Mouse (Mus musculus) myocyte (in vitro differentiated cells): Measurements from ENCODE around the gene Pip5kl1. TPM values are rescaled to one million over a fixed set of nuclear protein-coding genes. Genes with fewer than 3 reads are reported as not detected.

ENCODE experiments used
- H3K27me3 ChIP-seq: one replicate; pipeline ENCODE4 v1.6.1; 2011; ENCODE audit not compliant: control insufficient read depth, insufficient read depth, insufficient read length
- H3K36me3 ChIP-seq: one replicate; pipeline ENCODE4 v1.6.1; 2011; ENCODE audit not compliant: control insufficient read depth, insufficient read depth
- H3K4me2 ChIP-seq: one replicate; pipeline ENCODE4 v1.6.1; 2011; ENCODE audit warnings: low read depth, control low read depth
- H3K4me3 ChIP-seq: one replicate; pipeline ENCODE4 v1.5.1; 2011; ENCODE audit warnings: mild to moderate bottlenecking, control low read depth, moderate library complexity
- H3K79me2 ChIP-seq: one replicate; pipeline ENCODE4 v1.6.1; 2011; ENCODE audit not compliant: control insufficient read depth, insufficient read depth
- H3ac ChIP-seq: one replicate; pipeline ENCODE4 v1.6.1; 2011; ENCODE audit not compliant: control insufficient read depth, insufficient read length
- CEBPB ChIP-seq: IDR thresholded peaks from 2 replicates; pipeline ENCODE4 v1.6.1; 2011; ENCODE audit warnings: mild to moderate bottlenecking, moderate library complexity; ENCODE audit not compliant: poor library complexity, insufficient read depth, severe bottlenecking
- E2F4 ChIP-seq: IDR thresholded peaks from one replicate; pipeline ENCODE4 v1.6.1; 2011; ENCODE audit warnings: mild to moderate bottlenecking, control low read depth, moderate library complexity; ENCODE audit not compliant: insufficient read depth
- MAX ChIP-seq: IDR thresholded peaks from one replicate; pipeline ENCODE4 v1.6.1; 2011; ENCODE audit warnings: low read depth, mild to moderate bottlenecking, control low read depth
- MYOD1 ChIP-seq, 3 experiments: IDR thresholded peaks; one replicate each; pipeline ENCODE4 v1.6.1; 2011; ENCODE audit warnings: control low read depth in 2 of 3, low read depth in 2 of 3, mild to moderate bottlenecking in 2 of 3, moderate library complexity in 1 of 3; ENCODE audit not compliant: insufficient read length in 2 of 3, control insufficient read depth in 1 of 3
- MYOG ChIP-seq, 3 experiments: IDR thresholded peaks; one replicate each; pipeline ENCODE4 v1.6.1; 2011; ENCODE audit warnings: control low read depth in 2 of 3, low read depth in 2 of 3, mild to moderate bottlenecking in 2 of 3; ENCODE audit not compliant: insufficient read length in 2 of 3, control insufficient read depth in 1 of 3, insufficient read depth in 1 of 3
- POLR2A ChIP-seq: IDR thresholded peaks from one replicate; pipeline ENCODE4 v1.6.1; 2011; ENCODE audit warnings: low read depth, mild to moderate bottlenecking, control low read depth, moderate library complexity; ENCODE audit not compliant: insufficient read length
- POLR2AphosphoS2 ChIP-seq: IDR thresholded peaks from one replicate; pipeline ENCODE4 v1.6.1; 2011; ENCODE audit warnings: low read depth, control low read depth; ENCODE audit not compliant: insufficient read length
- REST ChIP-seq: IDR thresholded peaks from one replicate; pipeline ENCODE4 v1.6.1; 2011; ENCODE audit warnings: mild to moderate bottlenecking, control low read depth, moderate library complexity; ENCODE audit not compliant: insufficient read depth, insufficient read length
- SRF ChIP-seq: IDR thresholded peaks from one replicate; pipeline ENCODE4 v1.6.1; 2011; ENCODE audit warnings: low read depth; ENCODE audit not compliant: control insufficient read depth, insufficient read length
- TCF12 ChIP-seq: IDR thresholded peaks from one replicate; pipeline ENCODE4 v1.6.1; 2011; ENCODE audit warnings: mild to moderate bottlenecking, control low read depth; ENCODE audit not compliant: poor library complexity, insufficient read depth, severe bottlenecking
- TCF3 ChIP-seq: IDR thresholded peaks from one replicate; pipeline ENCODE4 v1.6.1; 2011; ENCODE audit warnings: low read depth, control low read depth; ENCODE audit not compliant: insufficient read length
- USF1 ChIP-seq: IDR thresholded peaks from one replicate; pipeline ENCODE4 v1.6.1; 2011; ENCODE audit warnings: low read depth, mild to moderate bottlenecking, control low read depth, moderate library complexity
- polyA plus RNA-seq: library from polyadenylated mRNA; unstranded; fragments of >200 nt; fragmentation: generic; extraction: Trizol; gene quantifications from one replicate; pipeline ENCODE4 v1.2.1, GENCODE M21; 2012; ENCODE audit warnings: missing spikeins

Pip5kl1 gene
- polyA plus RNA-seq, 1 experiment: 0.10 TPM

DNA sequence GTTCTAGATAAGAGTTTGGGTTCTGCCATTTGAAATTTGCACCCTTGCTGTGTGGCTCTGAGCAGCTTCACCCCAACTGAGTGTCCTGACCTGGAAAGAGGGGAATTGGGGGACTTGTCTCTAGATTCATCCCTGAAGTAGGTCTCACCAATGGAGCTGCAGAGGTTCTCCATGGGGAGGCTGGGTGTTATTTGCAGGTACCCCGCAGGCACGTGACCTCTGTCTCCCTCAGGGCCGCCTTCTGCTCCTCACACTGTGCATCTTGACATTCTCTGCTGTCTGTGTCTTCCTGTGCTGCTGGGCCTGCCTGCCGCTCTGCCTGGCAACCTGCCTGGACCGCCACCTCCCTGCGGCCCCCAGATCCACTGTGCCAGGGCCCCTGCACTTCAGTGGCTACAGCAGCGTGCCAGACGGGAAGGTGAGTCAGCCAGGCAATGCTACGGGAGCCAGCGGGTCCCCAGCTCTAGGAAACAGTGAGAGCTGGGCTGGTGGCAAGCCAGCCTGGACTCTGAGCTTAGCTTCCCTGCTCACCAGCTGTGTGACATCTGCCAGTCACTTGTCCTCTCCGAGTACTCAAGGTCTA is 14.7 kb downstream of the Pip5kl1 start:
- TF ChIP-seq USF1 (peak; percentile 52), POLR2A (peak; percentile 29), MYOD1 (IDR thresholded peaks at IDR 0.05; ENCODE audit: control insufficient read depth in 1 of 3, insufficient read length in 2 of 3, low read depth in 2 of 3) (peak in 1 of 3 experiments; percentile 16), E2F4 (no peak)
- Histone ChIP-seq H3K4me3 (peak overlapping the region; percentile 84), H3K36me3 (peaks cover 6% of the 10 kb centered on the region)

DNA sequence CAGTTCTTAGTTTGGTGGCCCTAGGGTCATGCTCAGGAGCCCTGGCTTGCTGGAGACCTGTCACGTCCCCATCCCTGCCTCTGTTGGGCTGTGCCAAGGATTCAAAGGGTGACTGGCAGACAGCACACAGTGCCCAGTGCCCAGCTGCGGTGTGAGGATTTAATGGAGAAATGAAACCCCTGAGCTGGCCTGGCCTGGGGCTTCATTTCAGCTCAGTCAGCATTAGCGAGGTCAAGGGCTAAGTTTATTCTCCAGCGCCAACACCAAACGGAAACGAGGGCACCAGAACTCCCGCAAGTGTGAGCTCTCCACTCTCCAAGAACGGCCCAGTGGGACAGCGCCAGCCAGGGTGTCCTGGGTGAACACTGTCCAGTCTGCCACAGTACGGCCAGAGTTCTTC is 15.6 kb downstream of the Pip5kl1 start:
- Histone ChIP-seq H3K79me2 (peaks cover 31% of the 10 kb centered on the region), H3ac (no peak overlapping the region), H3K27me3 (no peaks in the 10 kb centered on the region), H3K36me3 (peaks cover 15% of the 10 kb centered on the region), H3K4me3 (peak overlapping the region; percentile 84), H3K4me2 (peak overlapping the region; percentile 90)
- TF ChIP-seq TCF12 (no peak), POLR2AphosphoS2 (no peak), REST (no peak), USF1 (no peak), TCF3 (no peak), POLR2A (no peak), MYOG (IDR thresholded peaks at IDR 0.05; ENCODE audit: control insufficient read depth in 1 of 3, insufficient read depth in 1 of 3, insufficient read length in 2 of 3, low read depth in 2 of 3) (no peak), SRF (no peak), MAX (no peak), E2F4 (no peak), CEBPB (no peak), MYOD1 (IDR thresholded peaks at IDR 0.05; ENCODE audit: control insufficient read depth in 1 of 3, insufficient read length in 2 of 3, low read depth in 2 of 3) (no peak)

More for the DNA sequence above, 14.7 kb downstream of the Pip5kl1 start:
- H3K79me2 ChIP-seq: peaks cover 31% of the 10 kb centered on the region
- no peaks in the 10 kb centered on the region for H3K27me3 ChIP-seq
- no peak overlapping the region for H3ac ChIP-seq
- peak overlapping the region; percentile 90 for H3K4me2 ChIP-seq

GRCm38 (mm10) chr2:32591249-32591648 is 16.7 kb downstream of the Pip5kl1 start:
- peaks cover 18% of the 10 kb centered on the region for H3K36me3 ChIP-seq

DNA sequence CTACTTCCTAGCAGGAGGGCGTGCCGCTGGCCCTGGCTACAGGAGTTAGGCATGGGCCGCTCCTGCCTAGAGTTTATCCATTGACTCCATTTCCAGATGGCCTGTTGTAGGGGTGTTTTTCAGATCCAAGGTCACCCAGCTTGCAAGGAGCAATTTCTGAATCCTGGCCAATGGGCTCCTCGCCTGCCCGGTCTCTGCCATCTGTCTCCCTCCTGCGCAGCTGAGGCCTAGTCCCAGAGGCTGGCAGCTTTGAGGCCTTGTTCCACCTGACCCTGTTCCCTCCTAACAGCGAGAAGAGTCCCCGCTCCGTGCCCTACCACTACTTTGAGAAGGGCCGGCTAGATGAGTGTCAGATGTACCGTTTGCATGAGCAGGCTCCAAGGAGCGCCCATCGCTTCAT is 22.1 kb downstream of the Pip5kl1 start:
- no peak overlapping the region for H3K4me2 ChIP-seq
- peaks cover 5% of the 10 kb centered on the region for H3K79me2 ChIP-seq
- no peak overlapping the region for H3K4me3 ChIP-seq
- peaks cover 22% of the 10 kb centered on the region for H3K36me3 ChIP-seq
- no peaks in the 10 kb centered on the region for H3K27me3 ChIP-seq
- no peak overlapping the region for H3ac ChIP-seq
- no peak for TF ChIP-seq TCF3
- TF ChIP-seq POLR2AphosphoS2: no peak

More at GRCm38 (mm10) chr2:32591249-32591648, 16.7 kb downstream of the Pip5kl1 start:
- no peak for TF ChIP-seq CEBPB
- no peak for TF ChIP-seq E2F4
- TF ChIP-seq USF1: no peak
- no peak for TF ChIP-seq TCF3
- TF ChIP-seq REST: no peak
- no peak for TF ChIP-seq POLR2A
- no peak for TF ChIP-seq MYOD1 (IDR thresholded peaks at IDR 0.05; ENCODE audit: control insufficient read depth in 1 of 3, insufficient read length in 2 of 3, low read depth in 2 of 3)
- no peak for TF ChIP-seq MAX
- no peak for TF ChIP-seq TCF12
- Histone ChIP-seq H3K79me2 (peaks cover 31% of the 10 kb centered on the region), H3K4me3 (no peak overlapping the region), H3K4me2 (no peak overlapping the region), H3K27me3 (no peaks in the 10 kb centered on the region), H3ac (no peak overlapping the region)

DNA sequence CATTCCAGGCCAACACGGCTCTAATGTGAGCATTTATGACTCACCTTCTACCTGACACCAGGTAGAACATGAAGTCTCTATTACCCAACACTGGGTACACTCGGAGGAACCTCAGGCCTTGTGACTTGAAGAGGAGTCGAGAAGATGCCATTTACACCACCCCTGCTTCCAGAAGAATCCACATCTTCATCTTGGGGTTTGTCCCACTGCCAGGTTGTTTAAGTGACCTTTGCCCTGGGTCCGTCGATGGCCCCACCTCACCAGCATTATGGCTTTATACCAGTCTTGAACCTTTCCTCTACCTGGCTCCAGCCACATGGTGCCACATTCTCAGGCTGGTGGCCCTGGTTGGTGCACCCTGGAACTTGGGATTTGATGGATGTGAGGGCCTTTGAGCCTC is 22.7 kb downstream of the Pip5kl1 start:
- TF ChIP-seq MYOD1 (IDR thresholded peaks at IDR 0.05; ENCODE audit: control insufficient read depth in 1 of 3, insufficient read length in 2 of 3, low read depth in 2 of 3) (no peak), TCF3 (no peak), POLR2AphosphoS2 (no peak), MAX (no peak), SRF (no peak), MYOG (IDR thresholded peaks at IDR 0.05; ENCODE audit: control insufficient read depth in 1 of 3, insufficient read depth in 1 of 3, insufficient read length in 2 of 3, low read depth in 2 of 3) (no peak), REST (no peak), E2F4 (no peak), CEBPB (no peak)
- Histone ChIP-seq H3ac (no peak overlapping the region), H3K36me3 (peaks cover 22% of the 10 kb centered on the region), H3K4me2 (peak overlapping the region; percentile 7), H3K27me3 (no peaks in the 10 kb centered on the region), H3K4me3 (no peak overlapping the region), H3K79me2 (peaks cover 5% of the 10 kb centered on the region)
